Mouse (Mus musculus) heart, embryonic 15.5 days (tissue): ENCODE measurements around the gene Vsig10. TPM values are rescaled to one million over a fixed set of nuclear protein-coding genes. Genes with fewer than 3 reads are reported as not detected.

Experiments
- ATAC-seq: fragments of 200-750 bp; cut with Nextera tagmentation; replicated peaks from 2 replicates; pipeline ENCODE4 v1.8.0; 2017; ENCODE audit warnings: low read depth, moderate TSS enrichment; ENCODE audit not compliant: insufficient number of reproducible peaks, insufficient read depth, low FRiP score
- H3K27ac ChIP-seq: fragments of 300-500 bp; sonication (generic); 2 replicates; pipeline ENCODE4 v1.5.1; 2015; ENCODE audit warnings: mild to moderate bottlenecking, inconsistent platforms
- H3K27me3 ChIP-seq: fragments of 300-500 bp; sonication (generic); 2 replicates; pipeline ENCODE4 v1.6.1; 2015; ENCODE audit warnings: inconsistent platforms
- H3K36me3 ChIP-seq: fragments of 300-500 bp; sonication (generic); 2 replicates; pipeline ENCODE4 v1.6.1; 2015; ENCODE audit warnings: mild to moderate bottlenecking, inconsistent platforms
- H3K4me1 ChIP-seq: fragments of 300-500 bp; sonication (generic); replicated peaks from 2 replicates; pipeline ENCODE4 v1.6.1; 2015; ENCODE audit warnings: inconsistent platforms
- H3K4me2 ChIP-seq: fragments of 300-500 bp; sonication (generic); 2 replicates; pipeline ENCODE4 v1.6.1; 2015; ENCODE audit warnings: inconsistent platforms, mild to moderate bottlenecking, moderate library complexity
- H3K4me3 ChIP-seq: fragments of 300-500 bp; sonication (generic); 2 replicates; pipeline ENCODE4 v1.5.1; 2015; ENCODE audit warnings: mild to moderate bottlenecking, inconsistent platforms
- H3K9ac ChIP-seq: fragments of 300-500 bp; sonication (generic); 2 replicates; pipeline ENCODE4 v1.6.1; 2015; ENCODE audit warnings: mild to moderate bottlenecking, inconsistent platforms
- H3K9me3 ChIP-seq: fragments of 300-500 bp; sonication (generic); replicated peaks from 2 replicates; pipeline ENCODE4 v1.6.1; 2016; ENCODE audit warnings: inconsistent platforms
- whole genome bisulfite sequencing: fragments of 180-500 bp; shearing (Covaris S2); methylation state at CpG from one replicate; pipeline ENCODE4 v1.1.7; 2015; ENCODE audit warnings: mixed read lengths; 5-methylcytosine and 5-hydroxymethylcytosine counted together
- polyA plus RNA-seq: library from polyadenylated mRNA; unstranded; fragments of >200 nt; fragmentation: Nextera tagmentation; extraction: Ambion mirVana; gene quantifications from 2 replicates; pipeline ENCODE4 v1.2.1, GENCODE M21; 2015

The Vsig10 gene
- polyA plus RNA-seq, 1 experiment from 2014 or later = 6.7 TPM

GRCm38 (mm10) chr5:117388877-117389276 is 70.0 kb downstream of the Vsig10 start, which contains the start of gene Rfc5:
TSS of gene Rfc5 (minus strand) at chr5:117389047.
- Histone ChIP-seq H3K4me3 (peak within 1 kb of the TSS; percentile 87), H3K4me2 (peak within 1 kb of the TSS; percentile 86), H3K36me3 (peaks cover 23% of the 10 kb centered on the region), H3K27ac (peak within 1 kb of the TSS; percentile 69), H3K9ac (peak within 1 kb of the TSS; percentile 85), H3K9me3 (0 out of 2 replicates have a peak, but pooled peaks cover 5% of the 10 kb centered on the region), H3K4me1 (peaks cover 11% of the 10 kb centered on the region), H3K27me3 (no peaks in the 10 kb centered on the region)
- ATAC-seq = peak; percentile 95
- WGBS = 1% methylated on average over 44 of the region's 44 CpGs

- no peak overlapping the region for H3K4me3 ChIP-seq
- 0 out of 2 replicates have a peak, but pooled peaks cover 5% of the 10 kb centered on the region for H3K9me3 ChIP-seq
- H3K9ac ChIP-seq = no peak overlapping the region
- no peak overlapping the region for H3K4me2 ChIP-seq
- 80% methylated on average over 1 of the region's 1 CpGs for WGBS
- H3K36me3 ChIP-seq = peaks cover 5% of the 10 kb centered on the region; the same call in 1 of the 2 replicates
- no peak for ATAC-seq
- no peaks in the 10 kb centered on the region for H3K27me3 ChIP-seq
- H3K27ac ChIP-seq = no peak overlapping the region
- peaks cover 11% of the 10 kb centered on the region for H3K4me1 ChIP-seq
Observed at GRCm38 (mm10) chr5:117390895-117391294, 72.0 kb downstream of the Vsig10 start.

GRCm38 (mm10) chr5:117395834-117396233 is 77.0 kb downstream of the Vsig10 start:
- no peak for ATAC-seq
- Histone ChIP-seq H3K4me2 (no peak overlapping the region), H3K4me3 (no peak overlapping the region), H3K9ac (no peak overlapping the region), H3K27ac (no peak overlapping the region), H3K9me3 (0 out of 2 replicates have a peak, but pooled peaks cover 5% of the 10 kb centered on the region), H3K4me1 (no peaks in the 10 kb centered on the region), H3K27me3 (no peaks in the 10 kb centered on the region), H3K36me3 (no peaks in the 10 kb centered on the region)
- 79% methylated on average over 5 of the region's 5 CpGs for WGBS

GRCm38 (mm10) chr5:117396596-117397014 is 77.7 kb downstream of the Vsig10 start:
- Histone ChIP-seq H3K4me1 (no peaks in the 10 kb centered on the region), H3K4me2 (no peak overlapping the region), H3K9ac (no peak overlapping the region), H3K9me3 (0 out of 2 replicates have a peak, but pooled peaks cover 5% of the 10 kb centered on the region), H3K36me3 (no peaks in the 10 kb centered on the region), H3K27me3 (no peaks in the 10 kb centered on the region), H3K4me3 (no peak overlapping the region), H3K27ac (no peak overlapping the region)
- no peak for ATAC-seq
- 69% methylated on average over 6 of the region's 6 CpGs for WGBS

- H3K9me3 ChIP-seq = 0 out of 2 replicates have a peak, but pooled peaks cover 5% of the 10 kb centered on the region
- no peaks in the 10 kb centered on the region for H3K36me3 ChIP-seq
- H3K27ac ChIP-seq = no peak overlapping the region
- ATAC-seq = no peak
- H3K27me3 ChIP-seq = no peaks in the 10 kb centered on the region
- H3K9ac ChIP-seq = no peak overlapping the region
- H3K4me3 ChIP-seq = no peak overlapping the region
- H3K4me2 ChIP-seq = no peak overlapping the region
- WGBS = 75% methylated on average over 6 of the region's 6 CpGs
- no peaks in the 10 kb centered on the region for H3K4me1 ChIP-seq
Observed at GRCm38 (mm10) chr5:117397371-117397770, 78.5 kb downstream of the Vsig10 start.

- no peak overlapping the region for H3K9ac ChIP-seq
- H3K27me3 ChIP-seq = no peaks in the 10 kb centered on the region
- 44% methylated on average over 4 of the region's 5 CpGs for WGBS
- no peak for ATAC-seq
- H3K27ac ChIP-seq = no peak overlapping the region
- H3K4me1 ChIP-seq = no peaks in the 10 kb centered on the region
- H3K36me3 ChIP-seq = no peaks in the 10 kb centered on the region
- no peak overlapping the region for H3K4me3 ChIP-seq
- no peak overlapping the region for H3K4me2 ChIP-seq
- H3K9me3 ChIP-seq = no peaks in the 10 kb centered on the region
Observed at GRCm38 (mm10) chr5:117398007-117398550, 79.2 kb downstream of the Vsig10 start.

GRCm38 (mm10) chr5:117399281-117399680 is 80.4 kb downstream of the Vsig10 start:
- no peaks in the 10 kb centered on the region for H3K4me1 ChIP-seq
- 70% methylated on average over 9 of the region's 9 CpGs for WGBS
- H3K9ac ChIP-seq = no peak overlapping the region
- H3K27me3 ChIP-seq = no peaks in the 10 kb centered on the region
- H3K4me3 ChIP-seq = no peak overlapping the region
- H3K36me3 ChIP-seq = no peaks in the 10 kb centered on the region
- no peak for ATAC-seq
- H3K9me3 ChIP-seq = no peaks in the 10 kb centered on the region
- H3K4me2 ChIP-seq = no peak overlapping the region
- H3K27ac ChIP-seq = no peak overlapping the region

GRCm38 (mm10) chr5:117403609-117404008 is 84.7 kb downstream of the Vsig10 start:
- WGBS = 81% methylated on average over 8 of the region's 8 CpGs
- H3K9me3 ChIP-seq = no peaks in the 10 kb centered on the region
- H3K27ac ChIP-seq = no peak overlapping the region
- no peaks in the 10 kb centered on the region for H3K4me1 ChIP-seq
- no peak overlapping the region for H3K9ac ChIP-seq
- no peak overlapping the region for H3K4me2 ChIP-seq
- H3K4me3 ChIP-seq = no peak overlapping the region
- ATAC-seq = no peak
- no peaks in the 10 kb centered on the region for H3K36me3 ChIP-seq
- no peaks in the 10 kb centered on the region for H3K27me3 ChIP-seq

Other genes starting within 250 kb of the Vsig10 start
- 53.5 and 58.9 TPM in 2 replicates for gene Suds3, start 203.0 kb upstream of the Vsig10 start, polyA plus RNA-seq
- gene Taok3, start 199.0 kb upstream of the Vsig10 start, polyA plus RNA-seq = 10.2 and 13.9 TPM in 2 replicates
- 543 and 632 TPM in 2 replicates for gene Pebp1, start 31.5 kb upstream of the Vsig10 start, polyA plus RNA-seq
- gene Wsb2, start 38.2 kb downstream of the Vsig10 start, polyA plus RNA-seq = 77.0 and 86.7 TPM in 2 replicates
- 43.6 and 61.1 TPM in 2 replicates for gene Rfc5, start 70.0 kb downstream of the Vsig10 start, polyA plus RNA-seq
- gene Ksr2, start 94.9 kb downstream of the Vsig10 start, polyA plus RNA-seq = 0.08 and 0.14 TPM in 2 replicates